15 mouse cellular contexts compared by ENCODE assay signal in the genomic region with DNA sequence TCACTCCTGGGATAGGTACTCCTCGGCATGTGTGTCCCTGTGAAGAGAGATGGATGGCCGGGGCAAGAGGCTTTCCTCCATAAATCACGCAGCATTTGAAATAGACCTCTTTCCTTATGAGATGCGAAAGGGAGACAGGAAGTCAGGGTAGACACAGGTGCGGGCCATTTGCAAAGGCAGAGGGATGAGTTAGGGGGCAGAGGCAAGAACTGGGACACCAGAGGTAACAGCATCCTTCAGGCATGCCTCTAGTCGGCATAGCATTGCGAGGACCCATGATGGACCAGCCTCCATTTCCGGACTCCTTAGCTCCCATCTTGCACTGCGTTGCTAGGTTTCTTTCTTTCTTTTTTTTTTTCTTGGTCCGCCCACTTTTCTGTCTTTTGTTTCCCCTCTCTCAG.
DNase-seq lines count a peak whose midpoint lies in the region; ATAC-seq and TF ChIP-seq lines count a peak whose summit lies in the region.
"Had no signal": no experiment of that assay in that cellular context is flagged by ENCODE, and none has a peak within 500 bp of the region (broad histone marks: within the 10 kb centered on the region; RNA-seq: fewer than 3 reads in every experiment).

No protein-coding gene starts in this region.

- no peak for TF ChIP-seq POLR2A in testis, adult 2 months (IDR thresholded peaks at IDR 0.05; ENCODE audit: control insufficient read depth, low read depth, low read length)
- TF ChIP-seq POLR2A in limb, embryonic 14.5 days (IDR thresholded peaks at IDR 0.05; ENCODE audit: borderline replicate concordance, extremely low read depth, insufficient read depth, insufficient read length), result no peak

- H3K4me2 ChIP-seq in limb, embryonic 14.5 days (replicated peaks; ENCODE audit: low read depth, low read length, severe bottlenecking), result peak overlapping the region; percentile 44
- H3K4me2 ChIP-seq: liver, embryonic 11.5 days had no signal

- H3K4me1 ChIP-seq in testis, adult 2 months (ENCODE audit: control insufficient read depth, insufficient read depth, low read length), result peaks cover 5% of the 10 kb centered on the region
- H3K4me1 ChIP-seq in limb, embryonic 14.5 days (ENCODE audit: control insufficient read depth, insufficient read depth, low read length), result peaks cover 23% of the 10 kb centered on the region

- H3K36me3 ChIP-seq in testis, adult 2 months (ENCODE audit: control insufficient read depth, insufficient read depth, low read length), result no peaks in the 10 kb centered on the region
- no peaks in the 10 kb centered on the region for H3K36me3 ChIP-seq in limb, embryonic 14.5 days (ENCODE audit: control insufficient read depth, insufficient read depth, low read length)

- H3K27ac ChIP-seq in gastrocnemius, adult 2 months, result no peak overlapping the region
- H3K27ac ChIP-seq in testis, adult 2 months (ENCODE audit: control insufficient read depth, insufficient read depth, low read depth, low read length), result no peak overlapping the region
- H3K27ac ChIP-seq in limb, embryonic 14.5 days (replicated peaks; ENCODE audit: low read depth, low read length), result 0 out of 2 replicates have a peak overlapping the region, but pooled peaks have one; percentile 30

- ATAC-seq in limb, embryonic 14.5 days (ENCODE audit: low FRiP score, low read depth), result peak; percentile 83
- no peak for ATAC-seq in erythroblast, adult 5-6 weeks (replicated peaks; ENCODE audit: low FRiP score, poor library complexity, severe bottlenecking)

- no peaks in the 10 kb centered on the region for H3K27me3 ChIP-seq in testis, adult 2 months (ENCODE audit: control insufficient read depth, insufficient read depth, low read length)
- peaks cover 10% of the 10 kb centered on the region for H3K27me3 ChIP-seq in limb, embryonic 14.5 days (ENCODE audit: control insufficient read depth, insufficient read depth, low read length)
- H3K27me3 ChIP-seq: megakaryocyte, embryonic 14.5 days had no signal

- peak overlapping the region; percentile 13 for H3K9ac ChIP-seq in limb, embryonic 14.5 days (ENCODE audit: low read depth, low read length, severe bottlenecking)

- H3K4me3 ChIP-seq in gastrocnemius, adult 2 months, result peak overlapping the region; percentile 0; the same call in 1 of the 2 replicates
- peak overlapping the region; percentile 58 for H3K4me3 ChIP-seq in testis, adult 2 months (ENCODE audit: control insufficient read depth, low read depth, low read length)
- peak overlapping the region; percentile 24 for H3K4me3 ChIP-seq in limb, embryonic 14.5 days (replicated peaks; ENCODE audit: low read length)
- H3K4me3 ChIP-seq: megakaryocyte, embryonic 14.5 days had no signal

- 20% methylated on average over 10 of the region's 10 CpGs for WGBS in limb, embryonic 14.5 days

- no peak for DNase-seq in gastrocnemius, adult 2 months
- no peak for DNase-seq in gastrocnemius, postnatal 36 days
- no peak for DNase-seq in testis, postnatal 10 days (ENCODE audit: low spot score)
- peak; percentile 80 for DNase-seq in limb, embryonic 14.5 days (ENCODE audit: low spot score)
- DNase-seq in left cerebral cortex, adult 8-10 months (ENCODE audit: low spot score in 2 of 2), result no peak
- no peak for DNase-seq in adrenal gland, postnatal 4 days (ENCODE audit: low spot score in 2 of 2)
- DNase-seq: adrenal gland, postnatal 10 days; cerebellum, adult 11 months; heart, postnatal 14 days; right cerebral cortex, postnatal 25 days; thymus, adult 18-20 months had no signal

- no peak for TF ChIP-seq CTCF in gastrocnemius, adult 2 months (IDR thresholded peaks at IDR 0.05)
- TF ChIP-seq CTCF in testis, adult 2 months (IDR thresholded peaks at IDR 0.05; ENCODE audit: control insufficient read depth, insufficient read depth, insufficient replicate concordance, low read depth, low read length), result no peak

- no peaks in the 10 kb centered on the region for H3K9me3 ChIP-seq in limb, embryonic 14.5 days (ENCODE audit: control insufficient read depth, low read length)

- intact Hi-C loops in gastrocnemius, adult 2 months (cut with DNase I), result no loop called here
- intact Hi-C loops in gastrocnemius, postnatal 36 days (cut with DNase I), result no loop called here

Comparison
In these comparisons a context has a peak if more than half of its experiments do, and no peak if none do; other contexts are left out.
1. H3K4me3 ChIP-seq: peak in every context shown above with its lines; median percentile 58 in testis, adult 2 months; 24 in limb, embryonic 14.5 days; 0 in gastrocnemius, adult 2 months.